Mouse (Mus musculus) embryonic facial prominence, embryonic 12.5 days (tissue): ENCODE results near the gene 4930572O03Rik. TPM values are rescaled to one million over a fixed set of nuclear protein-coding genes. Genes with fewer than 3 reads are reported as not detected.
"Not testable (repeated sequence)": the region's sequence is repeated elsewhere in the genome, so short reads cannot be mapped to it uniquely, and the experiment has no call there.

ENCODE experiments used
- ATAC-seq: fragments of 200-750 bp; cut with Nextera tagmentation; 2 replicates; pipeline ENCODE4 v1.8.0; 2017; ENCODE audit not compliant: insufficient number of reproducible peaks, insufficient read depth, low FRiP score, low TSS enrichment
- H3K27ac ChIP-seq: fragments of 300-500 bp; sonication (generic); 2 replicates; pipeline ENCODE4 v1.5.1; 2016; ENCODE audit warnings: mild to moderate bottlenecking
- H3K27me3 ChIP-seq: fragments of 300-500 bp; sonication (generic); 2 replicates; pipeline ENCODE4 v1.6.1; 2016; ENCODE audit warnings: mild to moderate bottlenecking, moderate library complexity
- H3K36me3 ChIP-seq: fragments of 300-500 bp; sonication (generic); 2 replicates; pipeline ENCODE4 v1.6.1; 2016; ENCODE audit warnings: mild to moderate bottlenecking
- H3K4me1 ChIP-seq: fragments of 300-500 bp; sonication (generic); 2 replicates; pipeline ENCODE4 v1.6.1; 2016
- H3K4me2 ChIP-seq: fragments of 300-500 bp; sonication (generic); replicated peaks from 2 replicates; pipeline ENCODE4 v1.6.1; 2016; ENCODE audit warnings: mild to moderate bottlenecking, moderate library complexity
- H3K4me3 ChIP-seq: fragments of 300-500 bp; sonication (generic); 2 replicates; pipeline ENCODE4 v1.5.1; 2016; ENCODE audit warnings: mild to moderate bottlenecking
- H3K9ac ChIP-seq: fragments of 300-500 bp; sonication (generic); 2 replicates; pipeline ENCODE4 v1.6.1; 2016; ENCODE audit warnings: mild to moderate bottlenecking, moderate library complexity
- H3K9me3 ChIP-seq: fragments of 300-500 bp; sonication (generic); 2 replicates; pipeline ENCODE4 v1.6.1; 2016; ENCODE audit warnings: mild to moderate bottlenecking, moderate library complexity
- WGBS: fragments of 180-500 bp; shearing (Covaris S2); methylation state at CpG from one replicate; pipeline ENCODE4 v1.1.7; 2016; 5-methylcytosine and 5-hydroxymethylcytosine counted together
- polyA plus RNA-seq: library from polyadenylated mRNA; unstranded; fragments of >200 nt; fragmentation: Nextera tagmentation; extraction: Ambion mirVana; gene quantifications from 2 replicates; pipeline ENCODE4 v1.2.1, GENCODE M21; 2016

4930572O03Rik gene
- polyA plus RNA-seq, 1 experiment from 2014 or later, result not detected

DNA sequence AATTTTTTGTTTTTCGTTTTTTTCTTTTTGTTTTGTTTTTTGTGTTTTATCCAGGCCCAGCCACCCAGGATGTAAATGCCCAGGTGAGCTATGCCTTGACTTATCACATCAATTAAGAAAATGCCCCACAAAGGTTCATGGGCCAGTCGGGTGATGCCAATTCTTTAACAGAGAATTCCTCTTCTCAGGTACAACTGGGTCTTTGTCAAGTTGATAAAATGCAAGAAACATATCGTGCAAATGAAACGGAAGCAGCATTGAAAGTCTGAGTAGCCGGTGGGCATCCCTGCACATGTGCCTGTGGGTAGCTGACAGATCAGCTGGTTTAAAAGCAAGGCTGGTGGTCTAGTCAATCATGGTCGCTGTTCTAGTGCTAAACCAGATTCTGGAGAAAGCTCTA is 50.2 kb downstream of the 4930572O03Rik start:
- not testable (repeated sequence) for H3K36me3 ChIP-seq, H3K27ac ChIP-seq, H3K4me2 ChIP-seq, H3K4me1 ChIP-seq, H3K27me3 ChIP-seq, H3K9ac ChIP-seq, H3K4me3 ChIP-seq
- WGBS, result 64% methylated on average over 6 of the region's 6 CpGs
- peak; percentile 75 for ATAC-seq
- peaks cover 14% of the 10 kb centered on the region for H3K9me3 ChIP-seq

DNA sequence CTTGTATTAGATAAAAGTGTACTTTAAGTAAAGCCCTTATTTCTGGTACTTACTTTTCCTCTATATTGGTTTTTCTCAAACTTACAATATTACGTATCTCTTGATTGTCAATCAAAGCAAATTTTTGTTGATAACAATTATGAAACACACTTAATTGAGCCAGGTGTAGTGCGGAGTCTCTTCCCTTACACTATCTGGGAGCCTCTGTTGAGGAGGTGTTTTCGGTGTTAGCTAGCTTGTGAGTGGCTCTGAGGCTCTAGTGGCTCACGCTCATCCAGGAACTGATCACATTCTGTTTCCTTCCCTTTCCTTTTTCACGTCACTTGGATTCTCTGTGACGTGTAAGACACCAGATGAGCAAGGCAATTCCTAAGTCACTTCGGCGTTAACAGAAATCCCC is 53.3 kb downstream of the 4930572O03Rik start:
- H3K36me3 ChIP-seq, H3K9ac ChIP-seq, H3K4me3 ChIP-seq, H3K4me2 ChIP-seq, H3K4me1 ChIP-seq, H3K27me3 ChIP-seq, ATAC-seq, H3K27ac ChIP-seq: not testable (repeated sequence)
- H3K9me3 ChIP-seq, result peaks cover 18% of the 10 kb centered on the region
- 71% methylated on average over 8 of the region's 8 CpGs for WGBS

DNA sequence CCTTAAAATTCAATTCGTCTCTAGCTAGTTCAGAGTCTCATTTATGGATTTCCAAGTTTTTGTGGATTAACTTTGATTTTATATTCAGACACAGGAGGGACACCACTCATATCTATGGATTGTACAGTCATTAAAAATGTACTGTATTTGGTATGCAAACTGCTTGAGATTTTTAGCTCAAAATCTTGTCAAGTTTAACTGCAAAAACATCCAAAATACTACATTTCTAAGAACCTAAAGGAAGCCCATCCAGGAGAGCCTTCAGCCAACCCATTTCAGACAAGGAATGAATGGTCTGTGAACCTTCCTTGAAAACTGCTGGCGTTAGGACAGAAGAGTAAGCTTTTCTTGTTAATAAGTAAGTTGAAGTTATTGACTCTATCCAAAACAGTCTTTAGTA is 53.9 kb downstream of the 4930572O03Rik start:
- not testable (repeated sequence) for H3K4me2 ChIP-seq, H3K27me3 ChIP-seq, H3K36me3 ChIP-seq, H3K4me3 ChIP-seq, H3K27ac ChIP-seq, H3K9ac ChIP-seq, ATAC-seq, H3K4me1 ChIP-seq
- 51% methylated on average over 2 of the region's 2 CpGs for WGBS
- peaks cover 18% of the 10 kb centered on the region for H3K9me3 ChIP-seq

DNA sequence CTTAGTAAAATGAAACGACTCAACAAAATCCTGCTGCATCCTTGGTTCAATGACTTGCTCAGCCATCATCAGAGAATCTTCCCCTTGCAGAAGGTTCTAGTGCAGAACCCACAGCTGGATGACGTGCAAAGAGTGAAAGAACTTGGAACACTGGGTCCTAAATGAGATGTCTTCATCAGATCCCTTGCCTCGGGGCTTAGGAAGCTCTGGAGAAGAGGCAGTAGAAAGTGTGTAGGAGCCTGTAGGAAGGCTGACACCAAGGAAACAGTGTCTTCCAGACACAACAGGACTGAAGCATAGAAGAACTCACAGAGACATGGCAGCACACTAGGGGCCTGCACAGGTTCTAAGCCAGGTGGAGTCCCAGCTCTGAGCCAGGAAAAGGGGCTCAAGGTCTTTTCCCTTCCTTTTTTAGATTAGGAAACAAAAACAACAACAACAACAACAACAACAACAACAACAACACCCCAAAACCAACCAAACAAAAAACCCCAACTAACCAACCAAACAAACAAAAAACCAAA is 54.4 kb downstream of the 4930572O03Rik start:
- H3K27me3 ChIP-seq, H3K4me2 ChIP-seq, H3K36me3 ChIP-seq, H3K27ac ChIP-seq, H3K4me1 ChIP-seq, H3K9ac ChIP-seq, H3K4me3 ChIP-seq, ATAC-seq: not testable (repeated sequence)
- 61% methylated on average over 3 of the region's 3 CpGs for WGBS
- H3K9me3 ChIP-seq, result peaks cover 18% of the 10 kb centered on the region

Other genes with a start within 250 kb of the 4930572O03Rik start
- not detected in 2 replicates for gene Gm21149, start 180.5 kb downstream of the 4930572O03Rik start, polyA plus RNA-seq
- not detected in 2 replicates for gene Gm21190, start 127.8 kb downstream of the 4930572O03Rik start, polyA plus RNA-seq
- not detected in 2 replicates for gene Gm21083, start 79.7 kb downstream of the 4930572O03Rik start, polyA plus RNA-seq
- gene Speer4d, start 38.0 kb downstream of the 4930572O03Rik start, polyA plus RNA-seq, result not detected in 2 replicates
- not detected in 2 replicates for gene Speer4c, start 57.2 kb upstream of the 4930572O03Rik start, polyA plus RNA-seq